Mouse (Mus musculus) forebrain, embryonic 14.5 days (tissue): ENCODE measurements around the gene Snd1. TPM values are rescaled to one million over a fixed set of nuclear protein-coding genes. Genes with fewer than 3 reads are reported as not detected.

Source experiments
- ATAC-seq: fragments of 200-750 bp; cut with Nextera tagmentation; 2 replicates; pipeline ENCODE4 v1.8.0; 2017; ENCODE audit warnings: mild to moderate bottlenecking, moderate library complexity
- DNase-seq: peaks from one replicate; pipeline ENCODE4 v3.0.0-alpha.2; 2015; ENCODE audit warnings: low spot score
- H3K27ac ChIP-seq: fragments of 300-500 bp; sonication (generic); 2 replicates; pipeline ENCODE4 v1.5.1; 2014; ENCODE audit warnings: low read depth, mild to moderate bottlenecking, control low read depth, low read length, moderate library complexity
- H3K27me3 ChIP-seq: fragments of 300-500 bp; sonication (generic); replicated peaks from 2 replicates; pipeline ENCODE4 v1.6.1; 2014; ENCODE audit warnings: low read length, control low read depth, mixed read lengths; ENCODE audit not compliant: control insufficient read depth, insufficient read depth
- H3K36me3 ChIP-seq: fragments of 300-500 bp; sonication (generic); 2 replicates; pipeline ENCODE4 v1.6.1; 2014; ENCODE audit warnings: low read length, control low read depth; ENCODE audit not compliant: control insufficient read depth, insufficient read depth
- H3K4me1 ChIP-seq: fragments of 300-500 bp; sonication (generic); 2 replicates; pipeline ENCODE4 v1.6.1; 2014; ENCODE audit warnings: antibody characterized with exemption, low read length, control low read depth; ENCODE audit not compliant: control insufficient read depth, insufficient read depth
- H3K4me2 ChIP-seq: fragments of 300-500 bp; sonication (generic); 2 replicates; pipeline ENCODE4 v1.6.1; 2014; ENCODE audit warnings: mild to moderate bottlenecking, control low read depth, low read length
- H3K4me3 ChIP-seq: fragments of 300-500 bp; sonication (generic); 2 replicates; pipeline ENCODE4 v1.5.1; 2014; ENCODE audit warnings: low read depth, low read length, control low read depth
- H3K9ac ChIP-seq: fragments of 300-500 bp; sonication (generic); 2 replicates; pipeline ENCODE4 v1.6.1; 2014; ENCODE audit warnings: mild to moderate bottlenecking, low read length, control low read depth, moderate library complexity
- H3K9me3 ChIP-seq: fragments of 300-500 bp; sonication (generic); replicated peaks from 2 replicates; pipeline ENCODE4 v1.6.1; 2016; ENCODE audit warnings: low read length, control low read depth, mixed read lengths; ENCODE audit not compliant: control insufficient read depth
- WGBS: fragments of 180-500 bp; shearing (Covaris S2); extraction: QIAGEN DNeasy Blood & Tissue Kit; methylation state at CpG from one replicate; pipeline ENCODE4 v1.1.7; 2014; 5-methylcytosine and 5-hydroxymethylcytosine counted together
- polyA plus RNA-seq: library from polyadenylated mRNA; unstranded; fragments of >200 nt; fragmentation: Nextera tagmentation; extraction: Ambion mirVana; gene quantifications from 2 replicates; pipeline ENCODE4 v1.2.1, GENCODE M21; 2014

The Snd1 gene
- polyA plus RNA-seq, 1 experiment from 2014 or later = 67.9 TPM

DNA sequence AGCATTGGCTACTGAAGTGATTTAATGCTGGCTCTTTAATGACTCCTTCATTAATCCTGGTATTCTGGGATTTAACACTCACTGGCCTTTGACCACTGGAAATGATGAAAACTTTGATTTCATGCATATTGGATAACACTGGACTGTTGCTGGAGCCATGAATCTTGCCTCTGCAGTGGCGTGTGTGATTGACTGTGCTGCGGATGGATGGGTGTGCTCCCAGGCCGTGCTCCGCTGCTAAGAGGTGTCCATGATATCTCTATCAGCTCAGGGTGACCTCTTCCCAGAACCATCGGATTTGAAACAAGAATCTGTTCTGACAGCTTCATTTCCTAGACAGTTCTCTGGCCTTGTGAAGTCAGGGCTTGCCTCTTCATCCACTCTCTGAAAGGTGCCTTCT is 210.8 kb downstream of the Snd1 start:
- no peak overlapping the region for H3K4me3 ChIP-seq
- no peaks in the 10 kb centered on the region for H3K36me3 ChIP-seq
- H3K4me1 ChIP-seq = 0 out of 2 replicates have a peak, but pooled peaks cover 4% of the 10 kb centered on the region
- DNase-seq (no peak), ATAC-seq (no peak)
- 95% methylated on average over 5 of the region's 5 CpGs for WGBS
- H3K27me3 ChIP-seq = no peaks in the 10 kb centered on the region
- no peak overlapping the region for H3K4me2 ChIP-seq
- no peaks in the 10 kb centered on the region for H3K9me3 ChIP-seq
- H3K9ac ChIP-seq = no peak overlapping the region
- H3K27ac ChIP-seq = no peak overlapping the region

DNA sequence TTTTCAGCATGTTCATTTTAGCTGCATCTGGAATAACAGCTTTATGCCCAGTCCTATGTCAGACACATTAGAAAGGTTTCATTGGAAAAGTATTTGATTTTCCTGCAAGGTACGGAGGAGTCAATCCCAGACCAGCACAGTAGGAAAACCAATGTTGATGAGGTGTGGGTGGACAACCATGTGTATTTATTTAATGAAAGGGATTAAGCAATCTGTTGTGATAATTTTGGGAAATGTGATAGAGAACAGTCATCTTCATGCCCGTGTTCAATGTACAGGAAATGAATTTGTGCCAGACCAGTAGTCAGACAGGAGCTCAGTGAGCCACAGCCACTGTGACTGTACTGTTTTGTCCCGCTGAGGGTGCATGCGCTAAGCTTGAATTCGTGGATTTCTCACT is 212.8 kb downstream of the Snd1 start:
- no peak overlapping the region for H3K4me2 ChIP-seq
- 87% methylated on average over 5 of the region's 5 CpGs for WGBS
- no peaks in the 10 kb centered on the region for H3K27me3 ChIP-seq
- no peaks in the 10 kb centered on the region for H3K9me3 ChIP-seq
- H3K4me3 ChIP-seq = no peak overlapping the region
- no peak overlapping the region for H3K27ac ChIP-seq
- DNase-seq (no peak), ATAC-seq (no peak)
- H3K4me1 ChIP-seq = no peaks in the 10 kb centered on the region
- no peak overlapping the region for H3K9ac ChIP-seq
- H3K36me3 ChIP-seq = no peaks in the 10 kb centered on the region

DNA sequence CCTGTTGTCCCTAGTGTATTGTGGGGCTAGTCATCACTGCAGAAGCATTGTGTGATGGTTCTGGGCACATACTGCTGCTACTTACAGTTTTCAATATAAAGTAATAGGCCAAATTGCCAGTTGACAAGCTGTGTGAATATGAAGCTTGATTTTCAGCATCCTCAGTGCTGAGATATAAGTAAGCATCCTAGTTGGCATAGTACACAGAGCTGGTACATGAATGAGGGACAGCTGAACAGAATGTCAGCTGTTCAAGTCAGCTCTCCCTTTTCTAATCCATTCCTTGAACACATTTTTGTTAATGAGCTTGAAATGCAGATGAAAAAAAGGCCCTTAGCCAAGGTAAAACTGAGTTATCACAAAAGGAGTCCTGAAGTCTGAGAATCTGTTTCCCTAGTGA is 217.7 kb downstream of the Snd1 start:
- H3K27ac ChIP-seq = no peak overlapping the region
- ATAC-seq = no peak
- no peaks in the 10 kb centered on the region for H3K27me3 ChIP-seq
- no peaks in the 10 kb centered on the region for H3K9me3 ChIP-seq
- no peaks in the 10 kb centered on the region for H3K4me1 ChIP-seq
- H3K4me2 ChIP-seq = no peak overlapping the region
- H3K36me3 ChIP-seq = no peaks in the 10 kb centered on the region
- H3K4me3 ChIP-seq = no peak overlapping the region
- H3K9ac ChIP-seq = no peak overlapping the region
- no peak for DNase-seq

DNA sequence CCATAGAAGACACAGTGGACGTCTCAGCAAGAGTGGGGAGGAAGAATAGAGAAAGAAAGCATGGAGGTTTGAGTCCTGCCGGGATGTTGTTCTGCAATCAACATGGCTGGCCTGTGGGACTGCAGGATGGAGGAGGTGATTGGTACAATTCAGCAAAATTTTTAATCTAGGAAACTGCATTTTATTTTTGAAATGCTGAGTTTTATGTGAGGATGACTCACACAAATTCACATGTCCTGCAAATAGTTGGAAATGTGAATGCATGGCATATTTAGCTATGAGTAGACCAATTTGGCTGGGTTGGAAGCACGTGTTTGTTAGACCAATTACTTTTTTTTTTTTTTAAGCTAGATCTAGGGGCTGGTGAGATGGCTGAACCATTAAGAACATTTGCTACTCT is 222.3 kb downstream of the Snd1 start:
- Histone ChIP-seq H3K4me2 (no peak overlapping the region), H3K9me3 (no peaks in the 10 kb centered on the region), H3K9ac (no peak overlapping the region), H3K4me3 (no peak overlapping the region), H3K36me3 (no peaks in the 10 kb centered on the region), H3K4me1 (no peaks in the 10 kb centered on the region), H3K27ac (no peak overlapping the region), H3K27me3 (no peaks in the 10 kb centered on the region)
- ATAC-seq (no peak), DNase-seq (no peak)
- 84% methylated on average over 3 of the region's 3 CpGs for WGBS

DNA sequence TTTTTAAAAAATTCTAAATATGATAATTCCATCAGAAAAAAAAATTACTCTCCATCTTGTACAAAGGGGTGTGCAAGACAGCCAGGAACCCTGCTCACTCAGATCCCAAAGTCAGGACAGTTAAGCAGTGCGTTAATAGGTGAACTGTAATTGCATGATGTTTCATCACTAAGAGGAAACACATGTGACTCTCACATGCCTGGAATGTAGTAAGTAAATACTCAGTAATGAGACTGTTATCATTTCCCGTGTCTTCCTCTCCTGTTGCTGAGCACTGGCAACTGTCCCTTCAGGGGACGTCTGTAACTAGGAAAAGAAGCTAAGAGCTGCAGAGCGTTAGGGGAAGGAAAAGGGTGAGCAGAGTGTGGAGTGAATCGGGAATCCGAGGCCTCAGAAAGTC is 229.7 kb downstream of the Snd1 start:
- Histone ChIP-seq H3K9me3 (no peaks in the 10 kb centered on the region), H3K36me3 (no peaks in the 10 kb centered on the region), H3K27ac (no peak overlapping the region), H3K4me3 (no peak overlapping the region), H3K4me2 (no peak overlapping the region), H3K9ac (no peak overlapping the region), H3K4me1 (peaks cover 20% of the 10 kb centered on the region), H3K27me3 (no peaks in the 10 kb centered on the region)
- 75% methylated on average over 6 of the region's 6 CpGs for WGBS
- DNase-seq (no peak), ATAC-seq (no peak)

DNA sequence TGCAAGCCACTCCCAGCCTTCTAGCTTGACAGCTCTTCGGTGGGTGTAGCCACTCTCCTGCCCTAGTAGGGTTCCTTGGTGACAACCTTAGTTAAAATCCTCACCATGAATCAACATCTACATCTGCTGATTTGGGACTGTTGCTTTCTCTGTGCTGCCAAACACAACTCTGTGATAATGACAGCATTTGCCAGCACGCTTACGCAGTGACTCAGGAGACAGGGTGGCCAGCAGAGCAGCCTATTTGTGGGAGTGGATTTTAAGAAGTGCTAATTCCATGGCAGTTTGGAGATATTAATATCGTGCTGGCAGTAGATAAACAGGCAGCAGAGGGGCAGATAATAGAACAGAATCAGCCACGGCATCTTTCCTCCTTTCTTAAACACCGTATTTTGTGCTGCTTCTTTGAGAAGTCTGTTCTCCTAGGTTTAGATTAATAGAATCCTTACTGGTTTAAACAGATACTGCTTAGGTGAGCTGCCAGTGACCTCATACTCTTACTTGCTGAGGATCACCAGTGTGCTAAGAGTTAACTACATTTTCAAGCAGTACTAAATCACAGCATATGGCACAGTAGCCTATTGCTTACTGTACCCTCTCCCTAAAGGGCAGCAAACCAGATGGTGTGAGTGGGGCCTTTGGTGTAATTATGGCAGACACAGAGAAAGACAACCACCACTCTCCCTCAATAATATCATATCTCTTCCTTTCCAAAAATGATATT is 230.6 kb downstream of the Snd1 start:
- DNase-seq = peak; percentile 58
- no peak overlapping the region for H3K9ac ChIP-seq
- no peak overlapping the region for H3K4me2 ChIP-seq
- no peak overlapping the region for H3K4me3 ChIP-seq
- H3K27ac ChIP-seq = peak overlapping the region; percentile 49; the same call in 1 of the 2 replicates
- H3K36me3 ChIP-seq = no peaks in the 10 kb centered on the region
- H3K9me3 ChIP-seq = no peaks in the 10 kb centered on the region
- peak; percentile 70 for ATAC-seq
- no peaks in the 10 kb centered on the region for H3K27me3 ChIP-seq
- H3K4me1 ChIP-seq = peaks cover 20% of the 10 kb centered on the region
- WGBS = 56% methylated on average over 6 of the region's 6 CpGs

DNA sequence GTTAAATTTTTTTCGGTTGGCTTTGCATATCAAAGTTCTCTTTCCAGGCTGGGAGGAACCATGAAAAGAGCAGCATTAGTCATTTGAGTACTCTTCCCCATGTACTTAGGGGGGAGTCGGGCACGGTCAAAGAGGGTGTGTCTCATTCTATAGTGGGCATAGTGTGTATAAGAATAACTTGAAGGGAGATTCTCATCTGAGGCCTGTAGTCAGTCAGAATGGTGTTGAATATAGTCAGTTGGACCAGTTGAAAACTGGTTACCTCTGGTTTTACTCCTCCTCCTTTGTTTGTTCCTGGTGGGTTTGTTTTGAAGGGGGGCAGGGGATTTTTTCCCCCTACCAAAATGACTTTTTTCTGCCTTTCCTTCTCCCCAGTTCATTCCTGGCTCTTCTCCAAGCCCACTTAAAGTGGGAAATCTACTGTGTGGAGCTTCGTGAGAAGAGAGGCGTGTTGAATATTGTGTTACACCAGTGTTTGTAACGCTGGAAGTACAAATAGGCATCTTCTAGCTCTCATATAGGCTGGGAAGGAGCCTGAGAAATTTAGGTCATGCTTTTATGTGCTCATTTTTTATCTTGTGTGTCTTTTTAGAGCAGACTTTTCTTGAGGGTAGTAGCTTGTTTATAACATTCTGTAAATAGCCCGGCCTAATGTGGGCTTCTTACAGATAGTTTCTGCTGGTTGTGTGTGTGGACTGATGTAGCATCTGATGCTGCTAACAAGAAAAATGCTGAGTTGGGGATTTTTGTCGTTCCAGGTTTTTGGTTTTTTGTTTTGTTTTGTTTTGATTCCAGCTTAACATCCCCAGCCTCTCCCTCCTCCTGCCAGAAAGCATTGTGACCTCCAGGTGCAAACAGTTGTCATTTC is 231.4 kb downstream of the Snd1 start:
- Histone ChIP-seq H3K36me3 (no peaks in the 10 kb centered on the region), H3K4me3 (no peak overlapping the region), H3K27me3 (no peaks in the 10 kb centered on the region), H3K27ac (no peak overlapping the region), H3K9ac (no peak overlapping the region), H3K4me1 (peaks cover 20% of the 10 kb centered on the region), H3K4me2 (no peak overlapping the region), H3K9me3 (no peaks in the 10 kb centered on the region)
- no peak for DNase-seq
- peak; percentile 21; the same call in 1 of the 2 replicates for ATAC-seq
- WGBS = 64% methylated on average over 8 of the region's 8 CpGs

DNA sequence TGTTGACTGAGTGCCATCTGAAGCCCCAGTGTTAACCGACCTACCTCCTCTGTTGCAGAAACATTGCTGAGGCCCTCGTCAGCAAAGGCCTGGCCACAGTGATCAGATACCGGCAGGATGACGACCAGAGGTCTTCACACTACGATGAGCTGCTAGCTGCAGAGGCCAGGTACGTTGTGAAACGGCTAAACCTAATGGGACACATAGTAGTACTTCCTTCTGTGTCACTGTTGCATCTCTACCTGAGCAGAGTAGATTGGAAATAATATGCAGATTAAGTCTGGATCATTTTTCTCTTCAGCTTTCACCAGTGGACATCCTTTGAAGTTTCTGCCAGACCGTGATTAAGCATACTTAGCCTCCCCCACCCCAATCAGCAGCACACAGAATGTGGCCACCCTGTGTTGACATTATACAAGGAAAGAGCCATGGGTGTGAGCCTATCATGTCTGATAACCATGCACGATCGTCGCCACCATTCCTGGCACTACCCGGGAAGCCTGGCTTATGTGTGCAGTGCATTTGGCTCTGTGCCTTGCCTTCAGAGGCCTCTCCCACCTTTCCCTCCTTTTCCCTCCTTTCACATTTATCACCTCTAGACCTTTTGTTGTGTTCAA is 232.1 kb downstream of the Snd1 start:
- DNase-seq (peak; percentile 40), ATAC-seq (peak; percentile 27; the same call in 1 of the 2 replicates)
- H3K4me3 ChIP-seq = no peak overlapping the region
- 68% methylated on average over 12 of the region's 12 CpGs for WGBS
- no peaks in the 10 kb centered on the region for H3K36me3 ChIP-seq
- H3K4me1 ChIP-seq = peaks cover 20% of the 10 kb centered on the region
- H3K4me2 ChIP-seq = no peak overlapping the region
- H3K9me3 ChIP-seq = no peaks in the 10 kb centered on the region
- H3K9ac ChIP-seq = no peak overlapping the region
- no peaks in the 10 kb centered on the region for H3K27me3 ChIP-seq
- no peak overlapping the region for H3K27ac ChIP-seq
